Mouse (Mus musculus): Measurements from ENCODE around the gene Tbc1d20.

- TF ChIP-seq CTCF (IDR thresholded peaks at IDR 0.05) (no peak), EP300 (IDR thresholded peaks at IDR 0.05) (no peak)
These were observed 20.3 kb downstream of the Tbc1d20 start for GRCm38 (mm10) chr2:152313926-152314325.

Data from lung, postnatal 0 days (tissue).